Mouse (Mus musculus): ENCODE measurements at regions not wholly inside any gene's neighbourhood (a gene's known extent, or its start where the extent isn't known, plus 50 kb on each side); places are given as distances from the start of the nearest gene placed in this dataset.

- Histone ChIP-seq H3K9me3 (ENCODE audit: control insufficient read depth, low read length) (no peaks in the 10 kb centered on the region), H3K27ac (no peak overlapping the region), H3K36me3 (replicated peaks; ENCODE audit: control insufficient read depth, insufficient read depth, low read depth) (no peaks in the 10 kb centered on the region), H3K4me3 (ENCODE audit: insufficient read depth in 1 of 2, low read depth in 2 of 2, low read length in 2 of 2) (no peak overlapping the region), H3K9ac (replicated peaks) (no peak overlapping the region), H3K4me2 (ENCODE audit: low read depth) (no peak overlapping the region), H3K4me1 (replicated peaks; ENCODE audit: control insufficient read depth in 2 of 2, insufficient read depth in 2 of 2, low read length in 1 of 2) (no peaks in the 10 kb centered on the region), H3K27me3 (ENCODE audit: control insufficient read depth, insufficient read depth, low read length) (no peaks in the 10 kb centered on the region)
- ATAC-seq (ENCODE audit: insufficient read depth): no peak
- TF ChIP-seq EP300 (IDR thresholded peaks at IDR 0.05; ENCODE audit: low read depth) (no peak), CTCF (IDR thresholded peaks at IDR 0.05; ENCODE audit: low read depth) (no peak)
- no peak for DNase-seq (ENCODE audit: low read depth in 3 of 3, low spot score in 3 of 3)
- 52% methylated on average over 6 of the region's 6 CpGs for WGBS (ENCODE audit: insufficient replicate concordance)
These were observed 73.6 kb upstream of the Gm11042 start for GRCm38 (mm10) chr12:74389811-74390210.
